Mouse (Mus musculus) thymus, adult 2 months (tissue): ENCODE data around the gene Ppa2.

ENCODE experiments used
- CTCF ChIP-seq: fragments of 200-500 bp; IDR thresholded peaks from 2 replicates; pipeline ENCODE4 v1.5.1; 2012; ENCODE audit warnings: mild to moderate bottlenecking, control low read depth, low read length, moderate library complexity, borderline replicate concordance; ENCODE audit not compliant: control insufficient read depth, poor library complexity, insufficient read depth; ENCODE audit errors: extremely low read depth
- POLR2A ChIP-seq: fragments of 200-500 bp; IDR thresholded peaks from 2 replicates; pipeline ENCODE4 v1.6.1; 2012; ENCODE audit warnings: mild to moderate bottlenecking, low read length, control low read depth, moderate library complexity; ENCODE audit not compliant: control insufficient read depth, poor library complexity, insufficient read depth; ENCODE audit errors: extremely low read depth

DNA sequence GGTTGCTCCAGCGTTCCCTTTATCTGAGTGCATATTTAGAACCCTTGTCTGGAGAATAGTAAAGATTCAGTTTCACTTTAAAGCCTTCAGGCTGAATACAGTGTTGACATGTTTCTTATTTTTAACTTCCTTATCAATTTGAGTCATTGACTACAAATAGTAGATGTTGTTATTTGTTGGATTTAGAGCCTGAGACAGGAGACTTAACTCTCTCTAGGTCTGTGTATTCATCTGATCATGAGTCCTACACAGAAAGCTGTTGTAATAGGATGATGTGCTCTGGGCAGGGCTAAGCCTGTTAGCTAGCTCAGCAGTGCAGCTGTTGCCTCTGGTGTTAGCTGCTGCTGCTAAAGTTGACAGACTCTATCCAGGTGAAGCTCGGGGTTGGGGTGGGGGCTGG is 25.3 kb downstream of the Ppa2 start:
- TF ChIP-seq CTCF (no peak), POLR2A (no peak)
